Mouse (Mus musculus) gastrocnemius, postnatal 10 days (tissue): ENCODE data around the gene Msh6. TPM values are rescaled to one million over a fixed set of nuclear protein-coding genes. Genes with fewer than 3 reads are reported as not detected.
A peak's percentile ranks its signal among the peaks of the same experiment; 100 is the strongest.
"Not testable (repeated sequence)": the region's sequence is repeated elsewhere in the genome, so short reads cannot be mapped to it uniquely, and the experiment has no call there.

Experiments used
- DNase-seq: peaks from one replicate; pipeline ENCODE4 v3.0.0; 2021; ENCODE audit warnings: mixed read lengths
- long read RNA-seq, 2 experiments: library from polyadenylated mRNA; stranded (forward); transcript quantifications; one replicate each; pipeline ENCODE4 v2.0.0; 2021
- total RNA-seq, 2 experiments: library from RNA; stranded (reverse); gene quantifications; 2 replicates each; pipeline ENCODE4 v1.2.3; 2021

The Msh6 gene
- total RNA-seq = 1 to 10 TPM; 7.6 to 8.4 TPM
- long read RNA-seq, experiment 1, full-length matches to known transcripts = 19 of 19 reads
- long read RNA-seq, experiment 1, partial matches to known transcripts = 0 of 19 reads
- long read RNA-seq, experiment 1, other reads (novel, unspliced or antisense) = 0 of 19 reads
- long read RNA-seq, experiment 2, full-length matches to known transcripts = 11 of 12 reads
- long read RNA-seq, experiment 2, partial matches to known transcripts = 0 of 12 reads
- long read RNA-seq, experiment 2, other reads (novel, unspliced or antisense) = 1 of 12 reads

DNA sequence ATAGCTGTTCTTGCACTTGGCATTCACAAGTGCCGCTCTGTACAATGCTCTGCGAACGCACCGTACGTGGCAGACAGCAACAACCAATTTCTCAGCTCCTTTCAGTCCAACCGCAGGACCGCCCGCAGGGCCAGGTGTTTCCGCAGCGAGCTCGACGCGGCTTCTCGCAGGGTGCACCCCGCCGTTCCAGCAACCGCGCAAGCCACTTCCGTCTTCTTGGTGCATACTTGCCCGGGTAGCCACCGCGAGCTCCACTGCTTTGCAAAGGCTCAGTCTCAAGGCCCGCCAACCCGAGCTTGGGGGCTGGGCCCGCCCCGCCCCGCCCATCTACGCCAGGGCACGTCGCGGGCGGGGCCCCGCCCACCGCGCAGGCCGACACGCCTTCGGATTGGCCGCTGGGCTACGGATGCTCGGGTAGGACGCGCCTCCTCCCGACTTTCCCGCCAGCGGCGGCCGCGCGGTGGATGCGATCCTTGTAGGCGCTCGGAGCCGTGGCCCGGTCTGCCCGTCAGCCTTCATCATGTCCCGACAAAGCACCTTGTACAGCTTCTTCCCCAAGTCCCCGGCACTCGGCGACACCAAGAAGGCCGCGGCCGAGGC is at the start of gene Msh6:
TSS of gene Msh6 (plus strand) at position 434 of the 600 bp plus-strand sequence.
- peak; percentile 84 for DNase-seq

DNA sequence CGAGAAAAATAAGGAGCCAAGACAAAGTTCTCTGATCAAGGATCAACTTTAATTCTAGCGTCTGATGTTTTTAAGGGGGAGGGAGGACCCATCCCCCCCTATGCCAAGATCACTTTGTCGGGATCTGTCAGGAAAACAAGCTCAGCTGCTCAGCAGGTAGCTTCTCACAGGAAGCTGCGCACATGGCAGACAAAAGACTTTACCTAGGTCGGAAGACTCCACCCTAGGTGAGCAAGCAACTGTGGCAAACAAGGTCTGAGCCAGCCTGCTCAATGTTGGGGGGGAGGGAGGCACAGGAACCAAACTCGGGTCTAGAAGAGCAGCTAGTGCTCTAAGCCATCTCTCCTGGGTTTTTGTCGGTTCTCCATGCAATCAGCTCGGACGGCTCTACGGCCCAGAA is 40.5 kb upstream of the Msh6 start:
- no peak for DNase-seq

DNA sequence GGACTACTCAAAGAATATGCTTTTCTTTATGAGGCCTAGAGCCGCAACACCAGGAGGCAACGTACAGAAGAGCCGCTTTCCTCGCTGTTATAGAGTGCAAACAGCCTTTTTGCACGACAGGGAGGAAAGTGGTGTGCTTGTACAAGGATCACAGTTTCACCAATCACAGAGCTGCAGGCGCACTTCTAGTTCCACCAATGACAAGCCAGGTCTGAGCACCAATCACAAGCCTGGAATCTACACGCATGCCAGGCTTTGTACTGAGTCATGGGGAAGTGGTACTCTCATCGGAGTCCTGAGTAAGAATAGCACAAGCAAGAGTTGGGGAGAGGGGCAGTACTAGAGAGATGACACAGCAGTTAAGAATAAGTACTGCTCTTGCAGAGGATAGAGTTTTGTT is 40.1 kb upstream of the Msh6 start:
- DNase-seq = no peak

DNA sequence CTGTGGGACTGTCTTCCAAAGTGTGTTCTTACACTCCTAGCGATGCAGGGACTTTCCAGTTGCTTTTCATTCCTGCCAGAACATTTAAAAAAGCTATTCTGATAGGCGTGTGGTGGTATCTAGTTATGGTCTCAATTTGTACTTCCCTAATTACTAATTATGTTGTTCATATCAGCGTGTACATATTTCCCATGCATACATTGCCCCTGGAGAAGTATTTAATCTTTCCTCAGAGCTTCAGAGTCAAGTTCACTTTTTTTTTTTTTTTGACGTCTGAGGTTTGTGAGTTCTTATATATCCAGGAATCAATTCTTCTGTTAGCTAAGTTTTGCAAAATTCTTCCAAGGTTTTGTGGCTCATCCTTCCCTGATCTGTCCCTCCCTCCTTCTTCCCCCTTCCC is 38.7 kb upstream of the Msh6 start:
- no peak for DNase-seq

DNA sequence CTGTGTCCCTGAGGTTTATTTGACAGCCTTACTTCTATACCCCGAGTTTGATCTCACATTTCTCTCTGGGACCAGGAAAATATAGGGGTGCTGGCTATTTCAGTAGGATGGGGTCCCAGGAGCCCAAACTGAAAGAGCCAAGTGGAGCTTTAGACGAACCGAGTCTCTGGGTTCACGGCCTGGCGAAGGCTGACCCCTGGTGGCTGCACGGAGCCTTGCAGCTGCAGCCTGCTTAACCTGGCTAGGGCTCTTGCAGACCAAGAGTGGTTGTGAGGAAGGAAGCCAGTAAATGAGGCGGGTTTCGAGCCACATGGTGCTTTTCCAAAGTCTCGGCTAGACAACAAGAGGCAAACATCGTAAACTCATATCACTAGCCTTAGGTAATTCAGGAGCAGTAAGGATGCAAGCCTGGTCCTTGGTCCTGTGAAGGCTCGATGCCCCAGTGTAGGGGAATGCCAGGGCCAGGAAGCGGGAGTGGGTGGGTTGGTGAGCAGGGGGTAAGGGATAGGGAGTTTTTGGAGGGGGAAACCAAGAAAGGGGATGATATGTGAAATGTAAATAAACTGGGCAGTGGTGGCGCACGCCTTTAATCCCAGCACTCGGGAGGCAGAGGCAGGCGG is 25.8 kb upstream of the Msh6 start:
- DNase-seq = peak; percentile 81

DNA sequence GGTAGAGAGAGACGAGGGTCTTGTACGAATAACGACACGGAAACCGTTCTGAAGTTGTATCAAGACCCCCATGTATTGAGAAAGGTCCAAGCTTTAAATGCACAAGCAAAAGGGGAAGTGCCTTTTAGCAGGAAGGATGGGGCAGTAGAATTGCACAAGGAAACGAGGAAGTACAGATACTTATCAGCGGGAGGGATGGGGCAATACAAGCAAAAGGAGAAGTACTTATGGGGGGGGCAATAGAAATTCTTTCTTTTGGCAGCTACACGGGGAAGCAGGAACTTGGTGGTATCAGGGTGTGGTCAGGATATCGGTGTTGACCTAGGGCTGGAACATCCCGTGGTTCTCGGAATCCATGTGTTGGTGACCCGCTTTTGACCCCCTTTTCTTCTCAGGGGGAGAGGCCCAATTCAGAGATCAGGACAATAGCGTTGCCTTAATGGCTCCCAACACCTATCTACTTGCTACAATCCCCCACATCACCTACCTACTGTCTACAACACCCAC is 20.2 kb upstream of the Msh6 start:
- DNase-seq = not testable (repeated sequence)

DNA sequence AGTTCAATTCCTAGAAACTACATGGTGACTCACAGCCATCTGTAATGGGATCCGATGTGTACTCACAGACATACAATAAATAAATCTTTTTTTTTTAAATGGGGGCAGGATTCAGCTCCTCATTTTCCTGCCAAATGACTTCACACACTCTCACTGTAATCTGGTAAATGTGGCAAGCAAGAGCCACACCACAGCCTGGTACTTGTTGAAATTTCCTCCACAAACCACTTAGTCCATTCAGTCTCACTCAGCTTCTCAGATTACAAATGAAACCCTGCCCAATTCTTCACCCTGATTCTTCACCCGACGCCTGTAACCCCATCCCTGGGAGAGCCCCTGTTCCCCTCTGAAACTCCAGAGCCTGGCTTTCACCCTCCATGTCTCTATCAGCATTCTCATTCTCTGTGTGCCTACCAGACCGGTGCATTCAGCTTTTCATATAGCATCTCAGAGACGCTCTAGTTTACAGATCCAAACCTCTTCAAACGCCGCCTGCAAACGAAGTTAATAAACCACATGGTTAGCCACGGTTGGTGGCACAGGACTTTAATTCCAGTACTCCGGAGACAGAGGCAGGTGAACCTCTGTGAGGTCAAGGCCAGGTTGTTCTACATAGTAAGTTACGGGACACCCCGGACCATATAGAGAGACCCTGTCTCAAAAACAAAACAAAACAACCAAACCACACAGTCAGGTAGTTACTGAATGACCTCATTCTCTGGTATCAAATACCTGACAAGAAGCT is 17.6 kb upstream of the Msh6 start:
- DNase-seq = no peak

DNA sequence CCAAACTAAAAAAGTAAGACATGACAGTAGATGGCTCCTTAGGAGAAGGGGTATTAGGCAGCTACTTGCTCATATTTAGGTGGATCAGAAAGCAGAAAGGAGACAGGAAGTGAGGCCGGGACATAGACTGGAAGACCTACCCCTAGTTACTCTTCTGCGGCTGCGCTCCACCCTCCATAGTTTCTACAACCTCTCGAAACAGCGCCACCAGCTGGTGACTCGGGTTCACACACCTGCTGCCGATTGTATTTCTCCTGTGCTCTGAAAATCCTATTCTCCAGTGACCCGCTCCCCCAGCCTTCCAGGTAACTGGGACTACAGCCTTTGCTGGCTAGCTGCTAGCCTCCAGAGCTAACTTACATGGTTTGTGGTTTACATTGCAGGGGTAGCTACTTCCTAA is 16.6 kb upstream of the Msh6 start:
- DNase-seq = peak; percentile 9

DNA sequence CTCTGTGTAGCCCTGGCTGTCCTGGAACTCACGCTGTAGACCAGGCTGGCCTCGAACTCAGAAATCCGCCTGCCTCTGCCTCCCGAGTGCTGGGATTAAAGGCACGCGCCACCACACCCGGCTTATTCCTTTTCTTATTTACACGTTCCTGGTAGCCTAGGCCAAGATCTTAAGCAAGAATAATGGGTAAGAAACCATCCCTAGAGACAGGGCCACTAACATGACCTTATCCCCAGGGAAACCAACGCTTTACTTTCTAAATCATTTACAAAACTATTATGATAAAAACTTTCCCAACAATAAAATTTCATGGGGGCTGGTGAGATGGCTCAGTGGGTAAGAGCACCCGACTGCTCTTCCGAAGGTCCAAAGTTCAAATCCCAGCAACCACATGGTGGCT is 15.5 kb upstream of the Msh6 start:
- not testable (repeated sequence) for DNase-seq

DNA sequence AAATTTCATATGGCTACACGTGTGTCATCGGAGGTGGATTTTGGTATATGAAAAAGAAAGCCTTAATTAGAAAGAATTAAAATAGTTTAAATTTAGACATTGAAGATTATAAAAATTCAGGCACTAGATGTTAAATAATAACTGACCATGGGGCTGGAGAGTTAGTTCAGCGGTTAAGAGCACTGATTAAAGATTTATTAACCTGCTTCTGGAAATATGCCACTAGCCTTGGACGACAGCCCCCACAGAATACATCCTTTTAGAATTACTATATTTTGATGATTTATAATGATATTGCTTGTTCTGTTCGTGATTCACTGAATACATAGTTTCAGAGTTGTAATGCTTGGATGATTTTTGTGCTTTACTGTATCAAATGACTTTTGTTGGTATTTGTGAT is 14.9 kb upstream of the Msh6 start:
- not testable (repeated sequence) for DNase-seq

DNA sequence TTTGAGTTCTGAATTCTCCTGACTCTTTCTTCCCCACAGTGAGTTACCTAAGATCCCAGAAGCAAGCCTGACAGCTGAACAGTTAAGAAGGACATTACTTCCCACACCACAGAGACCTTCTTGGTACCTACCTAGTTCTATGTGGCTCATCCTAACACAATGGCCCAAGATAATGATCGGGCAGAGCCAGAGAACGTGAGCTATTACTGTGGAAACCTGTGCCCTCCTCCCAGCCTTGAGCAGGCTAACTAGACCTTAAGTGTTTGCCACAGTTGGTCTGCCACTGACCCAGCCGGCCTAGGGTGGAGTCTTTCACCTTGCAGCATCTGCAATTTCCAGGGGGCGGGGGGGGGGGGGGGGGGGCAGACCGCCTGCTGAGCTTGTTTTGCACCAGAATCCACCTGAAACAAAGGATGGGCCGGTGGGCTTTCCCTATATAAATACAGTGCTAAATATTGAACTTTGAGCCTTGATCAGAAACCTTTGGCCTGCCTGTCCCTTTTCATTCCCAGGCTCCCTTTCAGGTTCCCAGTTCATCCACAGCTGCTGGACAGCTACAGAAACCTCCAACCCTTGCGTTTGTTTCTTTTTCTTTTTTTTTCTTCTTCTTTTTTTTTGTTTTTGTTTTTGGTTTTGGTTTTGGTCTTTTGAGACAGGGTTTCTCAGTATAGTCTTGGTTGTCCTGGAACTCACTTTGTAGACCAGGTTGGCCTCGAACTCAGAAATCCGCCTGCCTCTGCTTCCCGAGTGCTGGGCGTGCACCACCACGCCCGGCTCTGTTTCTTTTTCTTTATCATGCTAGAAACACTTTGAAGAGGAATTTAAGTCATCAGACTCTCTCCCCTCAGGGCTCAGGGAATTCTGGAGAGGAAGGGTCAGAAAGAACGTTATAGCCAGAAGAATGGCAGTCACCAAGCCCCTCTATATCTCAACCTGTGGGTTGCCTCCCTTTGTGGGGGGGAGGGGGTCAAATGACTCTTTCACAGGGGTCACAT is 11.5 kb upstream of the Msh6 start:
- DNase-seq = no peak

DNA sequence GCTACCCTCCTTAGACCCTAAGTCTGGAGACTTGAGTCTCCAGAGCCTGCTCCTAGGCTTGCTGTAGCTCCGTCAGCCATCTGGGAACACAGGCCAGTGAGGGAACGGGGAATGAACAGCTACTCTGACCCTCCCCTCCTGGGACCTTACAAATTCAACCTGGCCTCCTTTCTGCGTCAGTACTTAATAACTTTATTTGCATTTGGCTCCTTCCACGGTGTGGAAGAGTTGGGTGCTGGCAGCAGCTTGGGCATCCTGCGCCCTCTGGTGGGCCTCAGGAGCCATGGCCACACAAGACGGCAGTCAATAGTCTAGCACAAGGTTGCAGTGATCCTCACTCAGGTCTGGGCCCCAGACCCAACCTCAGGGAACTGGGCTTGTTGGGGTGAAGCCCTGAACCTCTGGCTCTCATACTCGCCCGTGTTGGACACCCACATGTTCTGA is 6.4 kb upstream of the Msh6 start:
- DNase-seq = not testable (repeated sequence)

DNA sequence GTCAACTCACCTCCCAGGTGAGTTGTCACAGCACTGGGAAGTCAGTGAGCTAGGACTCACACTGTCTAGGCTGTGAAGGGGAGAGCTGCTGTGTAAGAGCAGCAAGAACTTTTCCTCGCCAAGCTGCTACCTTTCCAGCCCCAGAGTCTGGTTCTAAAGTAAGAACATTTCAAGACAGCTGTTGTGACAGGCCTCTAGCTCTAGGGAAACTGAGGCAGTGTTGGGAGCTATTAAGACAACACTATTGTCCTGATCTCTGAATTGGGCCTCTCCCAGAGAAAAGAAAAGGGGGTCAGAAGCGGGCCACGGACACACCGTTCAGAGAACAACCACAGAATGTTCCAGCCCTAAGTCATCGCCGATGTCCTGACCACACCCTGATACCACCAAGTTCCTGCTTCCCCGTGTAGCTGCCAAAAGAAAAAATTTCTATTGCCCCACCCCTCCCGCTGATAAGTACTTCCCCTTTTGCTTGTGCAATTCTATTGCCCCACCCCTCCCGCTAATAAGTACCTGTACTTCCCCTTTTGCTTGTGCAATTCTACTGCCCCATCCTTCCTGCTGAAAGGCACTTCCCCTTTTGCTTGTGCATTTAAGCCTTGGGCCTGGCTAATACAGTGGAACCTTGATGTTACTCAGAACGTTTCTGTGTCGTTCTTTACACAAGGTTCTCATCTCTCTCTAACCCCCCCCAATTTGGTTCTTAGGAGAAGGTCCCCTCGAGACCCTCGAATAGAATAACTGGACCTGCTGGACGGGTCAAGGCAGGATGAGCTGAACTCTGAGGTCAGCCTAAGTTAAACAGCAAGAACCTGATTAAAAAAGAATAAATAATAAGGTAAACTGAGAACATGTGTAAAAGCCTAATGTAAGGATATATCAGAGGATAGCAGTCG is 2.9 kb upstream of the Msh6 start:
- DNase-seq = not testable (repeated sequence)

DNA sequence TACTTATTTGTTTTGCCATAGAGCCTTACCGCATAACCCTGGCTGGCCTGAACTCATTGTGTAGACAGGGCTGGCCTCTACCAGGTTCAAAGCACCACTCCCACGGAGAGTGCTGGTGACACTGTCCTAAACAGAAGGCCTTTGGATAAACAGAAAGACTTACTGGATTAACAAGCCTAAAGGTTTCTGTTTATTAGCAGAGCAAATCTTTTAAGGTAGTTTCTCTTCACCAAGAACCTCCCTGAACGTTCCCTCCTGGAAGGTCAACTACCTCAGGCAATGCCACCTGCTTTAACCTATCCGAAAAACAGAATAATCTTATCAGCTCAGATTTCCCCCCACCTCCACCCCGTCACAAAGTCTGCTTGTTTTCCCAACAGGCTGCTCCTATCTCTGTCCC is 2.0 kb upstream of the Msh6 start:
- DNase-seq = no peak

DNA sequence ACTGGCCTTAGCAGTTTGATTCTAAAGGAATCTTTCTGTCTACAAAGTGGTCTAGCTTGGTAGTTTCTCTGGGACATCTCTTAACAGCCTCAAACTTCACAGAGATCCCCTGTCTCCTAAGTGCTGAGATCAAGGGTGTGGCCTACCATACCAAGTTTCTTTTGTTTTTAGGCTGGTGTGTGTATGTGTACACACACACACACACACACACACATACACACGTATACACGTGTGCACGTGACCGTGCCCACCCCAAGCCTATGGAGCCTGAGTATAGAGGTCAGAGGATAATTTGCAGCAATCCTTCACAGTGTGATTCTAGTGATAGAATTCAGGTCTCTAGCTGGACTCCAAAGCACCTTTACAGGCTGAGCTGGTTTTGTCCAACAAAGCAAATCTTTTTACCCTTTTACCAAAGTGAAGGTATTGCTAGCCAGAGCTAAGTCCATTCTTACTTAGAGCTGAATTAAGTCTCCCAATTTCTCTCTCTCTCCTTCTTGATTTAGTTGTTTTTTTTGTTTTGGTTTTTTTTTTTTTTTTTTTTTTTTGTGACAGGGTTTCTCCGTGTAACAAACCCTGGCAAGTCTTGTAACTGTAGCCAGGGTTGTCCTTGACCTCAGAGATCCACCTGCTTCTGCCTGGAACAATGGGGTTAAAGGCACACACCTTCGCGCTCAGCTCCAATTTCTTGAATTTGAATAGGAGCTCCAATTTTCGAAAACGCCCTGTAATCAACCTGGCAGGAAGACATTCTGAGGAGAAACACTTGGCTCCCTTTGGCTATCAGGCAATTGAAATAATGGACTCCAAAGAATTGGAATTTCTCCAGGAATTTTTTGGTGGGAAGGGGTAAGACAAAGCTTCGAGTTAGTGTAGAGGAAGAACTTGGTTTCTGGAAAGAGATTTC is 1.3 kb upstream of the Msh6 start:
- DNase-seq = no peak

DNA sequence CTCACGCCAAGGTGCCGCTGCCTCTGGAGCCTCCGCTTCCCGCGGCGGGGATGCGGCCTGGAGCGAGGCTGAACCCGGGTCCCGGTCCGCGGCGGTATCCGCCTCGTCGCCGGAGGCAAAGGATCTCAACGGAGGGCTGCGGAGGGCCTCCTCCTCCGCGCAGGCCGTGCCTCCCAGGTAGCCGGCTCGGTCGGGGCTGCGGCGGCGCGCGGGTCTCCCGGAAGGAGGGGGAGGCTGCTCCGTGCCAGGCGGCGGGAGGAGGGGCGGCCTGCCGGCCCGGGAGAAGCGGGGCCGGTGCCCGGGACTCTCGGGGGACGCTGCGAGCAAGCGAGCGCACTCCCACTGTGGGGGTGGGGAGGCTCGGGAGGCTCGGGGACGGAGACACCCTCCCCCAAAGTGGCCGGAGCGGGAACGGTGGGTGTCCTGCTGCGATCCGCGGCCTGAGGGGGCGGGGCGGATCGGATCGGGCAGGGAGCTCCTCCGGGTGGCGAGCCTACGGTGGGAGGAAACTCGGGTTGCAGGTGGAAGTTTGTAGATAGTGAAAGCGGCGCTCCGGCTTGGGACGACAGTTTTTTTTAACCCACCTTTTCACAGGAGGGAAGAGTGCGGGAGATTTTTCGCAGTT is 479 bp downstream of the Msh6 start:
- DNase-seq = peak; percentile 58

DNA sequence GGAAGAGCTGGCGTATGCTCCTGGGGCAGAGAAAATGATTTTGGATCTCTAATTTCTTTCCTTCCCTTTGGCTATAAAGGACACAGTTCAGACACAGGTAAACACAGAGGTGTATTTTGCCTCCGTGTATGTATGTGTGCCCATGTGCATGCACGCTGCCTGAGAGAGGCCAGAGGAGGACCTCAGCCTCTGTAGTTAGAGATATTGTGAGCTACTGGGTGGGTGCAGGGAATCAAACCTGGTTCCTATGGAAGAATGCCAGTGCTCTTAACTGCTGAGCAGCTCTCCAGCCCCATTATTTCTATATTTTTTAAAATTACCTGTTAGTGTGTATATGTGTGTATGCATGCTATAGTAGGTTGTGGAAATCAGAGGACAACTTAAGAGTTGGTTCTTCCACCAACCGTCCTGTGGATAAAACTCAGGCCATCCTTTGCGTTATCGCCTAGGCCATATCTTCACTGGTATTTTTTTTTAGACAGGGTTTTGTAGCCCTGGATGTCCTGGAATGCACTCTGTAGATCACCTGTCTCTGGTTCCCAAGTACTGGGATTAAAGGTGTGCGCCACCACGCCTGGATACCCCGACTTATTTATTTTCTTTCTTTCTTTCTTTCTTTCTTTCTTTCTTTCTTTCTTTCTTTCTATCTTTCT is 1.4 kb downstream of the Msh6 start:
- no peak for DNase-seq

DNA sequence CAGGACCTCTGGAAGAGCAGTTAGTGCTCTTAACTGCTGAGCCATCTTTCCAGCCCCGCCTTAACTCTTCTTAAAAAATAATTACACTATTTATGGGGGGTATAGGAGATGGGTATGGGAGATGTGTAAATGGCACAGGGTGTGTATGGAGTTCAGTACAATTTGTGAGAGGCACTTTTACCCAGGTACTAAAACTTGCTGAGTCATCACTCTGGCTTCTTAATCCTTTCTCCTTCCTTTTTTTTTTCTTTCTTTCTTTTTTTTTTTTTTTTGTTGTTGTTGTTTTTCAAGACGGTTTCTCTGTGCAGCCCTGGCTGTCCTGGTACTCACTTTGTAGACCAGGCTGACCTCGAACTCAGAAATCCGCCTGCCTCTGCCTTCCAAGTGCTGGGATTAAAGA is 2.1 kb downstream of the Msh6 start:
- DNase-seq = not testable (repeated sequence)
